Mouse (Mus musculus) forebrain, embryonic 15.5 days (tissue): ENCODE data around the gene 9130213A22Rik. TPM values are rescaled to one million over a fixed set of nuclear protein-coding genes. Genes with fewer than 3 reads are reported as not detected.

Experiments
- ATAC-seq: fragments of 200-750 bp; cut with Nextera tagmentation; replicated peaks from 2 replicates; pipeline ENCODE4 v1.8.0; 2017; ENCODE audit warnings: mild to moderate bottlenecking, moderate TSS enrichment, moderate library complexity
- H3K27ac ChIP-seq: fragments of 300-500 bp; sonication (generic); replicated peaks from 2 replicates; pipeline ENCODE4 v1.5.1; 2015; ENCODE audit warnings: mild to moderate bottlenecking, inconsistent platforms
- H3K27me3 ChIP-seq: fragments of 300-500 bp; sonication (generic); 2 replicates; pipeline ENCODE4 v1.6.1; 2015; ENCODE audit warnings: inconsistent platforms
- H3K36me3 ChIP-seq: fragments of 300-500 bp; sonication (generic); 2 replicates; pipeline ENCODE4 v1.6.1; 2015; ENCODE audit warnings: mild to moderate bottlenecking, inconsistent platforms
- H3K4me1 ChIP-seq: fragments of 300-500 bp; sonication (generic); 2 replicates; pipeline ENCODE4 v1.6.1; 2015; ENCODE audit warnings: inconsistent platforms
- H3K4me2 ChIP-seq: fragments of 300-500 bp; sonication (generic); replicated peaks from 2 replicates; pipeline ENCODE4 v1.6.1; 2015; ENCODE audit warnings: mild to moderate bottlenecking, inconsistent platforms
- H3K4me3 ChIP-seq: fragments of 300-500 bp; sonication (generic); 2 replicates; pipeline ENCODE4 v1.5.1; 2015; ENCODE audit warnings: mild to moderate bottlenecking, inconsistent platforms
- H3K9ac ChIP-seq: fragments of 300-500 bp; sonication (generic); replicated peaks from 2 replicates; pipeline ENCODE4 v1.6.1; 2015; ENCODE audit warnings: mild to moderate bottlenecking, inconsistent platforms
- H3K9me3 ChIP-seq: fragments of 300-500 bp; sonication (generic); 2 replicates; pipeline ENCODE4 v1.6.1; 2016; ENCODE audit warnings: inconsistent platforms
- WGBS: fragments of 180-500 bp; shearing (Covaris S2); methylation state at CpG from one replicate; pipeline ENCODE4 v1.1.7; 2015; ENCODE audit warnings: mixed read lengths; 5-methylcytosine and 5-hydroxymethylcytosine counted together
- polyA plus RNA-seq: library from polyadenylated mRNA; unstranded; fragments of >200 nt; fragmentation: Nextera tagmentation; extraction: Ambion mirVana; gene quantifications from 2 replicates; pipeline ENCODE4 v1.2.1, GENCODE M21; 2015

The 9130213A22Rik gene
- polyA plus RNA-seq, 1 experiment from 2014 or later, result 0.38 TPM

DNA sequence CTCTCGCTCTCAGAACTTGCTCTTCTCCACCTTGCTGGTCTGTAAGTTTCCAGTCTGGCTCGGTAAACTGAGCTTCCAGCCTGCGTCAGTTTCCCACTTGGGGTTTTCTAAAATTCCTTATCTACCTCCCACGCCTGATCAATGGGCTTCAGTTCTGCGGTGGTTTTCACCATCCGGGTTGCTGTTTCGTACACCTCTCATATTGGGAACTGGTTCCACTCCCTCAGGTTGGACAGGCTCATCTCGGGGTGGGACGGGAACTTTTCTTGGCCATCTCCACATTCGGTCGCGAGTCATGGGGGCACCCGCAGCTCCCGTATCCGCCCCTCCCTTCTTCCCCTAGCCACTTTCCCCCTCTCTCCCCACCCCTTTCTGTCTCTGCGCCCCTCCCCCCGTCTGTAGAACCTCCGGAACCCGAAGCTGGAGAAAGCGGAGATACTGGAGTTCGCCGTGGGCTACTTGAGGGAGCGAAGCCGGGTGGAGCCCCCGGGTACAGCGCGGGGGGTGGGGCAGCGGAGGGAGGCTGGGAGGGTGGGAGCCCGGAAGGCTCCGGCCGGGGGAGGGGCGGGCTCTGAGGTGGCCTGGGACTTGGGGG is 551 bp downstream of the 9130213A22Rik start:
- Histone ChIP-seq H3K27me3 (no peaks in the 10 kb centered on the region), H3K36me3 (no peaks in the 10 kb centered on the region), H3K9me3 (no peaks in the 10 kb centered on the region), H3K9ac (peak overlapping the region; percentile 75), H3K4me2 (peak overlapping the region; percentile 89), H3K4me3 (peak overlapping the region; percentile 64), H3K27ac (peak overlapping the region; percentile 76; the same call in 1 of the 2 replicates), H3K4me1 (peaks cover 54% of the 10 kb centered on the region)
- no peak for ATAC-seq
- WGBS, result under 1% methylated on average over 28 of the region's 32 CpGs

DNA sequence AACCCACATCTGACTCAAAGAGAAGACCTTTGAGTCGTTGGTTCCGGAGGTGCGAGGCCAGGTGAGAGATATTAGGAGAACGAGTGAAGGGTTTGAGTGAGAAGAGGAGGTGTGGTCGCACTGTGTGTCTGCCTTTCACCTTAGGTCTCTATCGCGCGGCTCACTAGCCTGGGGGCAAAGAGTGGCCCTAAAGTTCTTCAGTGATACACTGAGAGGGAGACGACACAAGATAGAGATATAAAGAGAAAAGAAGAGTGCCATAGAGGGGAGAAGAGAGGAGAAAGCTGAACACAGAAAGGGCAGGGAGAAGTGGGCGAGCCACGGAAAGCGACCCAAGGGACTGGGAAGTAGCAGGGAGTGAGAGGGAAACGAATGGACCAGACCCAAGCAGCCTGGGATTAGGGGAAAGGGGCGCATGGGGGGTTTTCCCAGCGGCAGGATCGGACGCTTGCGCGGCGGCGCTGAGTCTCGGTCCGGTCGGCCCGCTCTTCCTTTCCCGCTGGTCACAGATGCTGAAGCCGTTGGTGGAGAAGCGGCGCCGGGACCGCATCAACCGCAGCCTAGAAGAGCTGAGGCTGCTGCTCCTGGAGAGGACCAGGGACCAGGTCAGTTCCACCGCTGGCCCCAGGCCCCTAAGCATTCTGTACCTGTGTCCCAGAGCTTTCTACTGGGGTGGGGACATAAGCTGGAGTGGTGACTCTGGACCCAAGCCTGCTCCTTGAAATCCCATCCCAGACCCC is 1.2 kb downstream of the 9130213A22Rik start:
- peak overlapping the region; percentile 89 for H3K4me2 ChIP-seq
- H3K9me3 ChIP-seq, result no peaks in the 10 kb centered on the region
- H3K4me3 ChIP-seq, result peak overlapping the region; percentile 64
- ATAC-seq, result no peak
- H3K27ac ChIP-seq, result no peak overlapping the region
- WGBS, result 2% methylated on average over 29 of the region's 33 CpGs
- H3K36me3 ChIP-seq, result no peaks in the 10 kb centered on the region
- H3K9ac ChIP-seq, result peak overlapping the region; percentile 75
- peaks cover 52% of the 10 kb centered on the region for H3K4me1 ChIP-seq
- H3K27me3 ChIP-seq, result no peaks in the 10 kb centered on the region

DNA sequence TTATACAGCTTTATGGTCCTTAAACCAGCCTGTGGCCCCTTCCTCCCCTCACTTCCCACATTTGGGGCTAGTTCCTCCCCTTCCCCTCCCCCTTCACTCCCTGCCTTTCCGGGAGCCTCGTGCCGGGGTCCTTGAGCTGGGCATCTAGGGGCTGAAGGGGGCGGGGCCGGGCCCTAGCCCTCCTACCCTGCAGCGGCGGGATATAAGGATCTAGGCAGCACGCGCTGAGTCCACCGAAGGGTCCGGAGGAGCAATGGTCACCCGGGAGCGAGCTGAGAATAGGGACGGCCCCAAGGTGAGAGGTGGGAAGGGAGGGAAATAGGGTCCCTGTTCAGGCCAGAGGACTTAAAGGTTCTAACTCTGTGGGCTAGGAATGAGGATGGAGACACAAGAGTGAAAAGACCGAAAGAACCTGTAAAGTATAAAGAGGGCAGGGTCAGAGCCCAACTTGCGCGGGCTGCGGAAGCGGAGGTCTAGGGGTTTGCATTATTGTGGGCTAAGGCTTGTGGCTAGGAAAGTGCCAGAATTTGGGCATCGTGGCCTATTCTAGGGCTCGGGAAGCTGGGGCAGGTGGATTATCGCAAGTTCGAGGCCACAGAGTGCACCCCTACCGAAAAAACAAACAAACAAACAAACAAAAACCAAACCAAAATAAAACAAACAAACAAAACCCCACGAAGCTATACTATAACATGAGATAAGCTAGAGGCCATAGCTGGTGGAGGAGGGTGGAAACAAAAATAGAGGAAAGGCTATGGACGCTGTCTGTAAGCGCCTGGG is 2.0 kb downstream of the 9130213A22Rik start, which contains the start of gene Hes7:
Gene Hes7 (plus strand): TSS at position 184 of the 780 bp plus-strand sequence.
- H3K4me3 ChIP-seq, result peak within 1 kb of the TSS; percentile 64
- H3K4me1 ChIP-seq, result peaks cover 46% of the 10 kb centered on the region
- H3K4me2 ChIP-seq, result peak within 1 kb of the TSS; percentile 89
- peak within 1 kb of the TSS; percentile 75 for H3K9ac ChIP-seq
- no peak for ATAC-seq
- H3K27me3 ChIP-seq, result no peaks in the 10 kb centered on the region
- no peaks in the 10 kb centered on the region for H3K36me3 ChIP-seq
- no peaks in the 10 kb centered on the region for H3K9me3 ChIP-seq
- 5% methylated on average over 27 of the region's 27 CpGs for WGBS
- H3K27ac ChIP-seq, result no peak within 1 kb of the TSS

DNA sequence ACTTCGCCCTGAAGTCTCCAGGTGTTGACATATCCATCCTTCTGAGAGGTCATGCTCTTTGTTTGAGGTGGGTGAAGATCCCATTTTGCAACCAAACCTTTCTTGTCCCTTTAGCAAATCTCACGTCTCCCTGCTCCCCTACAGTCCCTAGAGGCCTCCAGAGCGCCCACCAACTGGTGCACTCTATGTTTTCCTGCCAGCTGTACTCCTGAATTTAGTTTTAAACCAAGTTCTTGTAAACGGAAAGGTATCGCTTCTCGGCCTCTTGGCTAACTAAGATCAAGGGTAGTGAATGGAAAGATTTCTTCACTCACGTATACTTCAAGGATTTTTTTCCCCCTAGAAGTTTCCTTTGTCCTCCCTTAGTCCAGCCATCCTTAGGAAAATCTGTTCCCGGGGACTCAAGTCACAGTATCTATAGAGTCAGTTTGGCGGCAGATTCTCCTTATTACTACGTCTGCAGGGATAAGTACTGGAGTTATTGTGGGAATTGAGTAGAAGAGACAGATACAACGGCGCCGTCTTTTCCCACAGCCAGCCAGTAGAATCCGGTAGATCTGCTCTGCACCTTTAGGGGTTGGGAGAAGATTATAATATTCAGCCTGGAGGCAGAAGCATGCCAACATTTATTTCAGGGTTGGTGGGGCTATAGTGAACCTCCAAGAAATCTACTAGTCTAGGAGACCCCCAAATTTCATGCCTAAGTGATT is 2.8 kb downstream of the 9130213A22Rik start:
- no peaks in the 10 kb centered on the region for H3K9me3 ChIP-seq
- H3K4me3 ChIP-seq, result peak overlapping the region; percentile 64
- H3K4me2 ChIP-seq, result peak overlapping the region; percentile 89
- 37% methylated on average over 14 of the region's 14 CpGs for WGBS
- ATAC-seq, result no peak
- H3K9ac ChIP-seq, result no peak overlapping the region
- H3K4me1 ChIP-seq, result peaks cover 46% of the 10 kb centered on the region
- H3K27me3 ChIP-seq, result no peaks in the 10 kb centered on the region
- H3K36me3 ChIP-seq, result no peaks in the 10 kb centered on the region
- H3K27ac ChIP-seq, result no peak overlapping the region

DNA sequence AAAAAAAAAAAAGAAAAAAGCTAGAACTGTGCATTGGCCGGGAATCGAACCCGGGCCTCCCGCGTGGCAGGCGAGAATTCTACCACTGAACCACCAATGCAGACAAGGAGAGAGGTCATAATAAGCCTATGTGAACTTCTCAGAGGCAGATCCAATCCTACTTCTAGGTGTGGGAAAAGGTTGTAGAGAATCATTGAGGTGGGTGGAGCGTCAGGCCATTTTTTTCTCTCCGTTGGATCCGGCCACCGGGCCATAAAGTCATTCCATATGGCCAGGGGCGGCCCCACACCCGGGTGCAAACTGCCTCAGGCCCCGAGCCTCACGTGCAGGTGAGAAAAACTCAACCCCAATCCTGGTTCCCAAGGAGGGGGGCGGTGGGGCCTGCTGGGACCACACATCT is 3.6 kb downstream of the 9130213A22Rik start:
- Histone ChIP-seq H3K9me3 (no peaks in the 10 kb centered on the region), H3K36me3 (no peaks in the 10 kb centered on the region), H3K4me2 (peak overlapping the region; percentile 78), H3K4me3 (peak overlapping the region; percentile 64), H3K4me1 (peaks cover 46% of the 10 kb centered on the region), H3K27me3 (no peaks in the 10 kb centered on the region), H3K9ac (no peak overlapping the region), H3K27ac (no peak overlapping the region; the same call in 1 of the 2 replicates)
- under 1% methylated on average over 15 of the region's 15 CpGs for WGBS
- ATAC-seq, result no peak; the same call in 1 of the 2 replicates

DNA sequence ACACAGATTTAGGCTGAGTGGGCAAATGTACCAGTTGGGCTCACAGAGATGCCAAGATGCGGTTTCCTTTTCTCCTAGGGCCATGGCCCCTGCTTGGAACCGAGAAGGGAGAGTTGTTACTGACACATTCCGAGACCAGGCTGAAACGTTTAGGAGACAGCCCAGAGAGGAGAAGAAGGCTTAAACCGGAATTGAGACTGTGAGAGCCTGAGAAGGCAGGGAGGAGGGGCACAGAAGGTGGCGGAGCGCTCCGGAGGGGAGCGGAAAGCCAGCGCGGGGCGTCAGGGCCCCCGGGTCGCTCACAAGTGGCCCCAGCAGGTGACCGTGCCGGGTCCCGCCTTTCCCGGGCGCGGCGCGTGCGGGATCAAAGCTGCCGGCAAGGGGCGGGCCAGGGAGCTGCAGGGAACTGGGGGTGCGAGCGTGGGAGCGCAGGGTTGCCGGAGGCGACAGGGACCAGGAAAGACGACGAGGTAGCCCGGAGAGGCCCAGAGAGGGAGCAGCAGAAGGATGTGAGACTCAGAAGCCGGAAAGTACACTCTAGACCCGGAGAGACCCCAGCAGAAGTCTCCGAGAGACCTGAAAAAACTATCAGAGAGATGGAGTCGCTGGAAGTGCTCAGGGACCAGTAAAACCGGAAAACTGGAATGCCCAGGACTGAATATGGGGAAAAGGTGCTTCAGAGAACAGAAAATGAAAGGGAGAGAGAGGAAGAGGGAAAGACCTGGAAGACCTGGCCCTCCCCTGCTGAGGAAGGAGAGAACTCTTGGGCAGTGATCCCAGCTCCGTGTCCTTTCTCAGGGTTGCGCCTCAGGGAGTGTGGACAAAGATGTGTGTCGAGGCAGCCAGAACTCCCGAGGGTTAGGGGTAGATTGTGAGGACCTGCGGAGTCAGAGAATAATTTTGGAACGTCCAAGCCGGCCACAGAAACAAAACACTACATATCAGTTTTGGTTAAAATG is 4.4 kb downstream of the 9130213A22Rik start:
- Histone ChIP-seq H3K4me1 (peaks cover 43% of the 10 kb centered on the region), H3K4me3 (peak overlapping the region; percentile 64), H3K4me2 (peak overlapping the region; percentile 78), H3K36me3 (no peaks in the 10 kb centered on the region), H3K27me3 (no peaks in the 10 kb centered on the region), H3K9me3 (no peaks in the 10 kb centered on the region), H3K9ac (peak overlapping the region; percentile 60), H3K27ac (peak overlapping the region; percentile 62)
- ATAC-seq, result no peak
- WGBS, result under 1% methylated on average over 45 of the region's 45 CpGs

DNA sequence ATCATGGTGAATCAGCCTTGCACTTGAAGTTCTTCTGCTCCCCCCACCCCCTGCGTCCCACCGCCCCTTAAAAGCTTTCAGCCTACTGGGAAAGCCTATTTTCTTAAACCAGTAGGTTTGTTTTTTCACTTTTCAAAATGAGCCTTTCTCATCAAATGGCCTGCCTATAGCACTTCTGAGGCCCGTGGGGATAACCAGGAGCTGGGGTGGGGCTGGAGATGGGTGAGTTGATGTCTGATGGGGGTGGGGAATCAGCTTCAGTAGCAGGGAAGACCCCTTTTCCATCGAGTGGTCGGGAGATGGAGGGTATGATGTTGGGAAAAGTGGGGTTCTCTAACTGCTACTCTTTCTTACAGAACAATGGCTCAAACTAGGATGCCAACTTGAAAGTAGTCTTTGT is 5.5 kb downstream of the 9130213A22Rik start:
- 0 out of 2 replicates have a peak overlapping the region, but pooled peaks have one; percentile 64 for H3K4me3 ChIP-seq
- no peaks in the 10 kb centered on the region for H3K9me3 ChIP-seq
- peaks cover 42% of the 10 kb centered on the region for H3K4me1 ChIP-seq
- no peak overlapping the region for H3K9ac ChIP-seq
- no peak for ATAC-seq
- H3K27ac ChIP-seq, result no peak overlapping the region
- no peaks in the 10 kb centered on the region for H3K36me3 ChIP-seq
- H3K27me3 ChIP-seq, result no peaks in the 10 kb centered on the region
- H3K4me2 ChIP-seq, result peak overlapping the region; percentile 78
- WGBS, result 64% methylated on average over 5 of the region's 5 CpGs

DNA sequence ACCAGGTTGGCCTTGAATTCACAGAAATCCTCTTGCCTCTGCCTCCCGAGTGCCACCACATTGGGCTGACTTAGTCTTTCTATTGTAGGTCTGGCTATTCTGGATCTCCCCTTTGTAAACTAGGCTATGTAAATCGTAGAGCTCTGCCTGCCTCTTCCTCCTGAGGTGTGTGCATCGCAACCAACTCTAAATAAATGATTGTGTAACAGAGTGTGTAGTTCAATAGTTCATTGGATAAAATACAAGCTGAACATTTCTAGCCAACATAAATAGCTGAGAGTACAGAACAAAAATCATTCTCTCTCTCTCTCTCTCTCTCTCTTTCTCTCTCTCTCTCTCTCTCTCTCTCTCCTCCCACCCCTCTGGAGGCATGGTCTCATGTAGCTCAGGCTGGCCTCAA is 7.8 kb downstream of the 9130213A22Rik start:
- WGBS, result 81% methylated on average over 3 of the region's 3 CpGs
- no peaks in the 10 kb centered on the region for H3K36me3 ChIP-seq
- H3K27me3 ChIP-seq, result no peaks in the 10 kb centered on the region

DNA sequence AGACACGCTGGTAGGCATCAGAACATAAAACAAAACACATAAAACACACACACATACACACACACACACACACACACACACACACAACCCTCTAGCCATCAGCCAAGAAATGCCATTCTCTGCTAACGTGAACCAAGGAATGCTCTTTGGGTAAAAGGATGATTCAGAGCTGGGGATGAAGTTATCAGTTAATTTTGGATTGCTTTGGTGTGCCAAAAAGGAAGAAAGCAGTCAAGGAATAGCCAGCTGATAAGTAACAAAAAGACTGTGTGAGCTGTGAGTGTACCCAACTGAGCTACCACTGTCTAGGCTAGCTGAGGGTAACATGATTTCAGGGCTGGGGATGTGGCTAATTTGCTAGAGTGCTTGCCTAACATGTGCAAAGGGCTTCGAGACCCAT is 8.4 kb downstream of the 9130213A22Rik start:
- WGBS, result 65% methylated on average over 3 of the region's 3 CpGs
- no peak overlapping the region for H3K4me2 ChIP-seq
- H3K4me3 ChIP-seq, result no peak overlapping the region
- peaks cover 29% of the 10 kb centered on the region for H3K4me1 ChIP-seq
- peaks cover under 1% of the 10 kb centered on the region; the same call in 1 of the 2 replicates for H3K36me3 ChIP-seq
- no peak for ATAC-seq
- H3K9me3 ChIP-seq, result no peaks in the 10 kb centered on the region
- no peak overlapping the region for H3K27ac ChIP-seq
- H3K9ac ChIP-seq, result no peak overlapping the region
- no peaks in the 10 kb centered on the region for H3K27me3 ChIP-seq

More for the DNA sequence above, 7.8 kb downstream of the 9130213A22Rik start:
- Histone ChIP-seq H3K9ac (no peak overlapping the region), H3K9me3 (no peaks in the 10 kb centered on the region), H3K27ac (no peak overlapping the region), H3K4me3 (no peak overlapping the region), H3K4me2 (no peak overlapping the region), H3K4me1 (peaks cover 34% of the 10 kb centered on the region)
- no peak for ATAC-seq

DNA sequence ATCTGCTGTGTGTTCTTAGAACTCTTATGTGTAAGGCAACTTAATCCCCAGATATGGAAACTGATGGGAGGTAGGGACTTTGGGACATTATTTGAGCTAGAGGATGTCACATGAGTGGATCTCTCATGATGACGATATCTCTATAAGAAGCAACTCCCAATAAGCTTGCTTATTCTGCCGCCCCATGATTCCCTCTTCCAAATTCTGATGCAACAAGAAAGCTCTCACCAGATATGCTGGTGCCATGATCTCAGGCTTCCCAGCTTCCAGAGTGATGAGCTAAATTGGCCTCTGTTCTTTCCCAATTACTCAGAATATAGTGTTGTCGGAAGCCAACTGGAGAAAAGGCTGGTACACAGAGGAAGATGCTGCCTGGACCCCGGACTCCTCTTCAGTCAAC is 10.5 kb downstream of the 9130213A22Rik start:
- Histone ChIP-seq H3K9me3 (no peaks in the 10 kb centered on the region), H3K4me1 (peaks cover 13% of the 10 kb centered on the region), H3K4me3 (peak overlapping the region; percentile 42; the same call in 1 of the 2 replicates), H3K36me3 (peaks cover 14% of the 10 kb centered on the region), H3K9ac (no peak overlapping the region), H3K27ac (no peak overlapping the region; the same call in 1 of the 2 replicates), H3K4me2 (0 out of 2 replicates have a peak overlapping the region, but pooled peaks have one; percentile 48), H3K27me3 (no peaks in the 10 kb centered on the region)
- ATAC-seq, result no peak
- 65% methylated on average over 4 of the region's 4 CpGs for WGBS
